Mouse (Mus musculus) cerebellum, adult 18-20 months (tissue): ENCODE measurements around the gene Ccdc62.

Experiments
- DNase-seq, 2 experiments: peaks; one replicate each; pipeline ENCODE4 v3.0.0; 2021

Ccdc62 gene

GRCm38 (mm10) chr5:123980521-123981249 is 50.2 kb downstream of the Ccdc62 start:
- DNase-seq, result peak in 1 of 2 experiments; percentile 26

- peak in 1 of 2 experiments; percentile 23 for DNase-seq
Measured at GRCm38 (mm10) chr5:123981250-123981554, 50.7 kb downstream of the Ccdc62 start.

GRCm38 (mm10) chr5:123982838-123983237 is 52.4 kb downstream of the Ccdc62 start:
- DNase-seq, result no peak

GRCm38 (mm10) chr5:123985434-123985833 is 55.0 kb downstream of the Ccdc62 start:
- DNase-seq, result peak in 1 of 2 experiments; percentile 7

- no peak for DNase-seq
Measured at GRCm38 (mm10) chr5:123986925-123987324, 56.4 kb downstream of the Ccdc62 start.

GRCm38 (mm10) chr5:123987511-123987910 is 57.0 kb downstream of the Ccdc62 start:
- DNase-seq, result no peak

GRCm38 (mm10) chr5:123989941-123990885 is 59.7 kb downstream of the Ccdc62 start:
- DNase-seq, result peak in 1 of 2 experiments; percentile 7

GRCm38 (mm10) chr5:123991321-123991720 is 60.8 kb downstream of the Ccdc62 start:
- DNase-seq, result peak in 1 of 2 experiments; percentile 5

GRCm38 (mm10) chr5:123992193-123992637 is 61.7 kb downstream of the Ccdc62 start:
- DNase-seq, result peak in 1 of 2 experiments; percentile 19

GRCm38 (mm10) chr5:123992794-123993193 is 62.3 kb downstream of the Ccdc62 start:
- peak; percentile 87 to 90 for DNase-seq

GRCm38 (mm10) chr5:123993263-123994036 is 63.0 kb downstream of the Ccdc62 start:
- DNase-seq, result peak; percentile 59 to 69

GRCm38 (mm10) chr5:123994468-123994867 is 64.0 kb downstream of the Ccdc62 start:
- no peak for DNase-seq

GRCm38 (mm10) chr5:123995388-123995787 is 64.9 kb downstream of the Ccdc62 start:
- DNase-seq, result no peak

- DNase-seq, result no peak
Measured at GRCm38 (mm10) chr5:123996194-123996593, 65.7 kb downstream of the Ccdc62 start.

GRCm38 (mm10) chr5:123996695-123997094 is 66.2 kb downstream of the Ccdc62 start:
- no peak for DNase-seq

- peak; percentile 61 to 63 for DNase-seq
Measured at GRCm38 (mm10) chr5:123997211-123997751, 66.8 kb downstream of the Ccdc62 start.

GRCm38 (mm10) chr5:123997811-123998210 is 67.3 kb downstream of the Ccdc62 start:
- peak; percentile 54 to 59 for DNase-seq

- DNase-seq, result no peak
Measured at GRCm38 (mm10) chr5:123998370-123998769, 67.9 kb downstream of the Ccdc62 start.

- peak; percentile 87 to 94 for DNase-seq
Measured at GRCm38 (mm10) chr5:124000824-124001223, 70.3 kb downstream of the Ccdc62 start.

GRCm38 (mm10) chr5:124001274-124001673 is 70.8 kb downstream of the Ccdc62 start:
- DNase-seq, result no peak

GRCm38 (mm10) chr5:124002876-124003275 is 72.4 kb downstream of the Ccdc62 start:
- DNase-seq, result no peak

GRCm38 (mm10) chr5:124003375-124003774 is 72.9 kb downstream of the Ccdc62 start:
- DNase-seq, result peak in 1 of 2 experiments; percentile 15
